11 mouse cellular contexts compared by ENCODE assay signal in the genomic region with DNA sequence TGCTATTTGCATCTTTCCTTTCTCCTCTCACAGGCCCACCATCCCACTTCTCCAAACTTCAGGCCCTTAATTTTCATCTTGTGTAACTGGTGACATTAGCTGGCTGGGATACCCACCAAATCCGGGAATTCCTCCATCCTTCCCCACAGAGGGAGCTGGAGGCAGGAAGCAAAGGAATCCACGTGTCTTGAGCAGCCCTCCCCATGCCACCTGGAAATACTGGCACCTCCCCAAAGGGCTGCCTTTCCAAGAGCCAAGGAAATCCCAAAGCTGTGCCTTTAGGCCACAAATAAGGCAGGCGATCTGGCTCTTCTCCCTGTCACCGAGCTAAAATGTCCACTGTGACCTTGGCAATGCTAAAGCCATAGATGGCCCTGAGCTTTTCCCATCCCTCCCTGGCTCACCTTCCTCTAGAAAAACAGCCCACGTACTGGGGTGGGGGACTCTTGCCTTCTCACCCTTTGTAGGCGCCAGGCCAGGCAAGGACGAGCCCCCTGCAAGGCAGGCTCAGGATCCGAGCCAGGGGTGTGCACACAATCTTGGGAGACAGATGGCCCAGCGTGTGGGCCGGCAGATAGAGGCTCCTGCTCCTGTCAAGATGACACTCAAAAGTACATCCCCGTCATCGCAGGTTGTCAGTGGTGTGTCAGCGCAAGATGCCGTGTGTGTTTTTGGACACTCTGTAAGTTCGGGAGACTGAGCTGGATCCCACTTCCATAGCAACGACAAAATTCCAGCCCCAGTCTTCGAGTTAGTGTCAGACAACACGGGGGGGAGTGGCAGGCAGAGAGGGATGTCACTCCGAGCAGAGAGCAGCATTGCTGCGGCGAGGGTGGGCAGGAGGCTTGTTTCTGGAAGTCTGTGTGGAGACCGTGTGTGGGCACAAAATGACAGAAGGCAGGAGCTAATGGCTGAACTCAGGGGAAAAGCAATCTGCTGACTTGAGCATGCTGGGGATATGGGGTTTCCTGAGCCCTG.
DNase-seq lines count a peak whose midpoint lies in the region; ATAC-seq lines count a peak whose summit lies in the region.
"Had no signal": no experiment of that assay in that cellular context is flagged by ENCODE, and none has a peak within 500 bp of the region (broad histone marks: within the 10 kb centered on the region; RNA-seq: fewer than 3 reads in every experiment).

No protein-coding gene starts in this region.

- no peaks in the 10 kb centered on the region for H3K36me3 ChIP-seq in embryonic facial prominence, embryonic 11.5 days (replicated peaks; ENCODE audit: control insufficient read depth, insufficient read depth, low read depth, low read length)
- H3K36me3 ChIP-seq in embryonic facial prominence, embryonic 10.5 days (replicated peaks) = no peaks in the 10 kb centered on the region
- H3K36me3 ChIP-seq in kidney, embryonic 14.5 days (ENCODE audit: control insufficient read depth, insufficient read depth, low read length) = no peaks in the 10 kb centered on the region
- H3K36me3 ChIP-seq: embryonic facial prominence, embryonic 12.5 days; limb, embryonic 15.5 days; midbrain, embryonic 15.5 days had no signal

- 75% methylated on average over 22 of the region's 22 CpGs for WGBS in embryonic facial prominence, embryonic 11.5 days
- 74% methylated on average over 22 of the region's 22 CpGs for WGBS in embryonic facial prominence, embryonic 10.5 days
- WGBS in kidney, embryonic 14.5 days = 74% methylated on average over 22 of the region's 22 CpGs

- no peak for DNase-seq in embryonic facial prominence, embryonic 11.5 days (ENCODE audit: low spot score)
- no peak for DNase-seq in embryonic facial prominence, embryonic 10.5 days (ENCODE audit: low spot score)
- DNase-seq in frontal cortex, postnatal 14 days (ENCODE audit: low spot score in 2 of 2) = peak; percentile 48 to 63
- DNase-seq in left cerebral cortex, adult 8-10 months (ENCODE audit: low spot score in 2 of 2) = peak; percentile 15 to 68
- DNase-seq in thymus, postnatal 10 days (ENCODE audit: low spot score in 2 of 2) = no peak
- no peak for DNase-seq in kidney, postnatal 25 days

- no peaks in the 10 kb centered on the region for H3K4me1 ChIP-seq in embryonic facial prominence, embryonic 11.5 days (ENCODE audit: control insufficient read depth, insufficient read depth, low read length)
- peaks cover 6% of the 10 kb centered on the region; the same call in 1 of the 2 replicates for H3K4me1 ChIP-seq in embryonic facial prominence, embryonic 10.5 days
- H3K4me1 ChIP-seq in brown adipose tissue, adult 24 weeks (ENCODE audit: control insufficient read depth, insufficient read depth, insufficient read length, low read length) = peaks cover 8% of the 10 kb centered on the region
- H3K4me1 ChIP-seq in kidney, embryonic 14.5 days (ENCODE audit: control insufficient read depth, insufficient read depth, low read length) = no peaks in the 10 kb centered on the region
- H3K4me1 ChIP-seq: embryonic facial prominence, embryonic 12.5 days; midbrain, embryonic 15.5 days had no signal

- no peak overlapping the region for H3K9ac ChIP-seq in embryonic facial prominence, embryonic 11.5 days (replicated peaks; ENCODE audit: low read length)
- H3K9ac ChIP-seq in kidney, embryonic 14.5 days (ENCODE audit: low read depth, low read length) = no peak overlapping the region
- H3K9ac ChIP-seq: embryonic facial prominence, embryonic 12.5 days; limb, embryonic 15.5 days; midbrain, embryonic 15.5 days had no signal

- no peak overlapping the region for H3K27ac ChIP-seq in embryonic facial prominence, embryonic 11.5 days (replicated peaks; ENCODE audit: low read depth, low read length)
- no peak overlapping the region for H3K27ac ChIP-seq in embryonic facial prominence, embryonic 10.5 days (replicated peaks)
- 0 out of 2 replicates have a peak overlapping the region, but pooled peaks have one; percentile 11 for H3K27ac ChIP-seq in brown adipose tissue, adult 24 weeks (replicated peaks; ENCODE audit: low read depth, low read length)
- H3K27ac ChIP-seq in kidney, embryonic 14.5 days (ENCODE audit: low read depth, low read length) = no peak overlapping the region
- H3K27ac ChIP-seq: embryonic facial prominence, embryonic 12.5 days; limb, embryonic 15.5 days; midbrain, embryonic 15.5 days had no signal

- no peaks in the 10 kb centered on the region for H3K27me3 ChIP-seq in embryonic facial prominence, embryonic 11.5 days (ENCODE audit: control insufficient read depth, insufficient read depth, low read length)
- H3K27me3 ChIP-seq in embryonic facial prominence, embryonic 10.5 days (replicated peaks; ENCODE audit: low read depth, poor library complexity, severe bottlenecking) = peaks cover 16% of the 10 kb centered on the region; the same call in 1 of the 2 replicates
- 0 out of 2 replicates have a peak, but pooled peaks cover 5% of the 10 kb centered on the region for H3K27me3 ChIP-seq in kidney, embryonic 14.5 days (ENCODE audit: control insufficient read depth, insufficient read depth, low read length)
- H3K27me3 ChIP-seq: embryonic facial prominence, embryonic 12.5 days; midbrain, embryonic 15.5 days had no signal

- no peak overlapping the region for H3K4me3 ChIP-seq in embryonic facial prominence, embryonic 11.5 days (ENCODE audit: low read depth, low read length)
- no peak overlapping the region for H3K4me3 ChIP-seq in embryonic facial prominence, embryonic 10.5 days
- no peak overlapping the region for H3K4me3 ChIP-seq in brown adipose tissue, adult 24 weeks (ENCODE audit: insufficient read depth, low read depth, low read length)
- no peak overlapping the region for H3K4me3 ChIP-seq in kidney, embryonic 14.5 days (ENCODE audit: low read length)
- H3K4me3 ChIP-seq: embryonic facial prominence, embryonic 12.5 days; limb, embryonic 15.5 days; midbrain, embryonic 15.5 days had no signal

- 0 out of 2 replicates have a peak, but pooled peaks have one; percentile 34 for ATAC-seq in embryonic facial prominence, embryonic 11.5 days (replicated peaks; ENCODE audit: insufficient number of reproducible peaks, low FRiP score, low TSS enrichment, low read depth)
- ATAC-seq in kidney, embryonic 14.5 days (ENCODE audit: low FRiP score, low TSS enrichment) = no peak
- ATAC-seq: midbrain, embryonic 15.5 days had no signal

- no peak overlapping the region for H3K4me2 ChIP-seq in embryonic facial prominence, embryonic 11.5 days (ENCODE audit: low read depth, low read length)
- H3K4me2 ChIP-seq in kidney, embryonic 14.5 days (replicated peaks; ENCODE audit: low read depth, low read length) = no peak overlapping the region
- H3K4me2 ChIP-seq: embryonic facial prominence, embryonic 12.5 days; limb, embryonic 15.5 days; midbrain, embryonic 15.5 days had no signal

- H3K9me3 ChIP-seq in embryonic facial prominence, embryonic 11.5 days (replicated peaks; ENCODE audit: control insufficient read depth, low read length) = no peaks in the 10 kb centered on the region
- no peaks in the 10 kb centered on the region for H3K9me3 ChIP-seq in embryonic facial prominence, embryonic 10.5 days
- H3K9me3 ChIP-seq in kidney, embryonic 14.5 days (ENCODE audit: control insufficient read depth, low read length) = no peaks in the 10 kb centered on the region
- H3K9me3 ChIP-seq: embryonic facial prominence, embryonic 12.5 days; limb, embryonic 15.5 days; midbrain, embryonic 15.5 days had no signal

Comparison
In these comparisons a context has a peak if more than half of its experiments do, and no peak if none do; other contexts are left out.
1. DNase-seq: peak in frontal cortex, postnatal 14 days (2 of 2) and left cerebral cortex, adult 8-10 months (2 of 2); none in embryonic facial prominence, embryonic 11.5 days (single experiment), embryonic facial prominence, embryonic 10.5 days (single experiment), thymus, postnatal 10 days (0 of 2) and kidney, postnatal 25 days (0 of 2).